Mouse (Mus musculus): ENCODE measurements around the gene Stra6l. TPM values are rescaled to one million over a fixed set of nuclear protein-coding genes. Genes with fewer than 3 reads are reported as not detected.

Stra6l gene
- polyA plus RNA-seq, 1 experiment from 2014 or later, result 0.11 TPM

DNA sequence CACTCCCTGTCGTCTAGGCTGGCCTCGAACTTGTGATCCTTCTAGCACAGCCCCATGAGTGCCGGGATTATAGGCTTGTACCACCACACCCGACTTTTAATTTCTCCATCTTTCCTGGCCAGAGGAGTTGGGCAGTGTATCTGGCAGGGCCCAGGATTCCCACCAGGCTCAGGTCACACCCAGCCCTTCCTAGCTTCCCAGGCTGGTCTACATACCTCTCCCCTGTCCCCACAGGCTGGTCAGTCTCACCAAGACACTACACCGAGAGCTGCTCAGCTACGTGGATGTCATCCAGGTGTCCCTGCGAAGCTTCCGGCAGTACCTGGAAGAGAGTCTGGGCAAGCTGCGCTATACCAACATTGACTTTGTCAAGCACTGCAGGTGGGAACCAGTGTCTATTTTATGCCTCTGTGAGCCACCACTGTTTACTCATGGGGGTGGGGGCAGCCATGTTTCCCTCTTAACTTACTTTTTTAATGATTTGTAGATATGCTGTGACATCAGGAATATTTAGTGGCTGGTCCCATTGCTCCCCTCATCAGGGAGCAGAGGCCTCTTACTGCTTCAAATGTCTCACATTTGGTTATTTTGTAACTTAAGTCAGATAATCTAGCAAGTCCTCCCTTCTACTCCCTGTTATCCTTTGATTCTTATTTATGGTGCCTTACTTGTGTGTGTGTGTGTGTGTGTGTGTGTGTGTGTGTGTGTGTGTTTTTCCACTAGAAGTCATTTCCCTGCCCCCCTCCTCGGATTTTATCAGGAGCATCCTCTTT lies 73.4 kb downstream of the Stra6l start:
- H3K9me3 ChIP-seq (ENCODE audit: control insufficient read depth, low read length), result no peaks in the 10 kb centered on the region
- H3K9ac ChIP-seq (ENCODE audit: low read length), result no peak overlapping the region
- ATAC-seq (ENCODE audit: insufficient number of reproducible peaks, insufficient read depth, low FRiP score, low read depth), result no peak
- H3K4me2 ChIP-seq (ENCODE audit: low read length), result no peak overlapping the region
- no peak overlapping the region for H3K27ac ChIP-seq (replicated peaks in 1 of 2; ENCODE audit: control insufficient read depth in 1 of 2, insufficient read depth in 1 of 2, low read depth in 2 of 2, low read length in 2 of 2)
- 81% methylated on average over 10 of the region's 10 CpGs for WGBS
- H3K4me3 ChIP-seq (ENCODE audit: control insufficient read depth in 1 of 2, insufficient read depth in 1 of 2, low read depth in 1 of 2, low read length in 2 of 2), result no peak overlapping the region
- no peaks in the 10 kb centered on the region for H3K27me3 ChIP-seq (ENCODE audit: control insufficient read depth, insufficient read depth, low read length)
- no peaks in the 10 kb centered on the region for H3K36me3 ChIP-seq (ENCODE audit: control insufficient read depth, insufficient read depth, low read length)
- no peaks in the 10 kb centered on the region; a peak in 1 of 4 replicates for H3K4me1 ChIP-seq (ENCODE audit: control insufficient read depth in 2 of 2, insufficient read depth in 2 of 2, low read length in 2 of 2)

DNA sequence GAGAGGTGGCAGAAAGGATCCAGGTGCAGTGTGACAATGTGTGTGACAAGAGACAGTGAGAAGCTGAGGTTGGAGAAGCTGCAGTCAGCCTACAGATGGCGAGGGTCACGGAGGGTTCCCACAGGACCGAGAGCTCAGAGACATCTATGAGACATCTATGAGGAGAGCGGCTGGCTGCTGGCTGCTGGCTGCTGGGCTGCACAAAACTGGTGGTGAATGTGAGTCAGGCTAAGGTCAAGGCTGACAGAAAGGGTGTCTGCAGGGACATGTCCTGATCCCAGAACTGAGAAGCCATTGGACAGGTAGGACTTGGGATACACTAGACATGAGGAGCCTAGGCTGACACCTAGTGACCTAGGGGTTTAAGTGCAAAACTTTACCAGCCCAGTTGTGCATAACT lies 75.5 kb downstream of the Stra6l start:
- Histone ChIP-seq H3K27ac (replicated peaks in 1 of 2; ENCODE audit: control insufficient read depth in 1 of 2, insufficient read depth in 1 of 2, low read depth in 2 of 2, low read length in 2 of 2) (no peak overlapping the region), H3K27me3 (ENCODE audit: control insufficient read depth, insufficient read depth, low read length) (no peaks in the 10 kb centered on the region), H3K4me1 (ENCODE audit: control insufficient read depth in 2 of 2, insufficient read depth in 2 of 2, low read length in 2 of 2) (no peaks in the 10 kb centered on the region), H3K4me2 (ENCODE audit: low read length) (no peak overlapping the region), H3K36me3 (ENCODE audit: control insufficient read depth, insufficient read depth, low read length) (no peaks in the 10 kb centered on the region), H3K4me3 (ENCODE audit: control insufficient read depth in 1 of 2, insufficient read depth in 1 of 2, low read depth in 1 of 2, low read length in 2 of 2) (no peak overlapping the region), H3K9me3 (ENCODE audit: control insufficient read depth, low read length) (no peaks in the 10 kb centered on the region), H3K9ac (ENCODE audit: low read length) (no peak overlapping the region)
- ATAC-seq (ENCODE audit: insufficient number of reproducible peaks, insufficient read depth, low FRiP score, low read depth), result no peak
- 87% methylated on average over 4 of the region's 4 CpGs for WGBS

- Histone ChIP-seq H3K4me3 (ENCODE audit: control insufficient read depth in 1 of 2, insufficient read depth in 1 of 2, low read depth in 1 of 2, low read length in 2 of 2) (no peak overlapping the region), H3K27ac (replicated peaks in 1 of 2; ENCODE audit: control insufficient read depth in 1 of 2, insufficient read depth in 1 of 2, low read depth in 2 of 2, low read length in 2 of 2) (no peak overlapping the region), H3K4me2 (ENCODE audit: low read length) (no peak overlapping the region), H3K27me3 (ENCODE audit: control insufficient read depth, insufficient read depth, low read length) (no peaks in the 10 kb centered on the region), H3K36me3 (ENCODE audit: control insufficient read depth, insufficient read depth, low read length) (no peaks in the 10 kb centered on the region), H3K9ac (ENCODE audit: low read length) (no peak overlapping the region), H3K9me3 (ENCODE audit: control insufficient read depth, low read length) (no peaks in the 10 kb centered on the region), H3K4me1 (ENCODE audit: control insufficient read depth in 2 of 2, insufficient read depth in 2 of 2, low read length in 2 of 2) (no peaks in the 10 kb centered on the region)
- ATAC-seq (ENCODE audit: insufficient number of reproducible peaks, insufficient read depth, low FRiP score, low read depth), result no peak
- WGBS, result 66% methylated on average over 4 of the region's 4 CpGs
These were observed 80.1 kb downstream of the Stra6l start for GRCm38 (mm10) chr4:45928561-45928960.

Other genes starting within 250 kb of the Stra6l start
- gene Aldh1b1, start 49.6 kb upstream of the Stra6l start, polyA plus RNA-seq (2014; fragmentation: Nextera tagmentation; extraction: Ambion mirVana), result 68.7 and 75.0 TPM in 2 replicates
- gene Igfbpl1, start 21.7 kb upstream of the Stra6l start, polyA plus RNA-seq (2014; fragmentation: Nextera tagmentation; extraction: Ambion mirVana), result 5.9 TPM in 2 replicates
- 0.13 and 0.19 TPM in 2 replicates for gene Ccdc180, start 41.6 kb downstream of the Stra6l start, polyA plus RNA-seq (2014; fragmentation: Nextera tagmentation; extraction: Ambion mirVana)
- 19.1 and 19.5 TPM in 2 replicates for gene Tdrd7, start 116.7 kb downstream of the Stra6l start, polyA plus RNA-seq (2014; fragmentation: Nextera tagmentation; extraction: Ambion mirVana)
- 220 and 230 TPM in 2 replicates for gene Tmod1, start 190.3 kb downstream of the Stra6l start, polyA plus RNA-seq (2014; fragmentation: Nextera tagmentation; extraction: Ambion mirVana)

All from heart, embryonic 14.5 days (tissue).